Mouse (Mus musculus): ENCODE data around the gene Ipo9. TPM values are rescaled to one million over a fixed set of nuclear protein-coding genes. Genes with fewer than 3 reads are reported as not detected.

Ipo9 gene
- total and polyA plus RNA-seq, 3 experiments: 33.7 to 58.3 (median 38.3) TPM

- no peak overlapping the region for H3K9ac ChIP-seq (ENCODE audit: insufficient read depth, low read depth)
- no peak overlapping the region for H3K4me3 ChIP-seq (replicated peaks in 1 of 3; ENCODE audit: low read depth in 2 of 3, low read length in 2 of 3, poor library complexity in 1 of 3)
- H3K4me1 ChIP-seq (ENCODE audit: control insufficient read depth in 1 of 2, insufficient read depth in 2 of 2): peaks cover 0 to 8% of the 10 kb centered on the region in 2 experiments; a peak in 2 of 4 replicates
- in situ Hi-C loops (cut with MboI; ENCODE audit: low pct_ligation_motif_present, low pct_unique_long_range_greater_than_20kb, low sequenced_read_pairs): no loop called here
- no peaks in the 10 kb centered on the region for H3K36me3 ChIP-seq (replicated peaks in 1 of 2; ENCODE audit: control insufficient read depth in 1 of 2, insufficient read depth in 1 of 2, low read length in 1 of 2)
- DNase-seq (ENCODE audit: extremely low read depth): no peak
- no peak for TF ChIP-seq ZC3H11A (IDR thresholded peaks at IDR 0.05; ENCODE audit: low read depth, low read length)
- no peak for TF ChIP-seq GABPA (IDR thresholded peaks at IDR 0.05; ENCODE audit: insufficient replicate concordance, low read depth, low read length)
- TF ChIP-seq USF1 (IDR thresholded peaks at IDR 0.05; ENCODE audit: low read depth, low read length): no peak
- TF ChIP-seq MYC (IDR thresholded peaks at IDR 0.05; ENCODE audit: low read depth, low read length): no peak
- TF ChIP-seq MAX (IDR thresholded peaks at IDR 0.05; ENCODE audit: low read length): no peak
- no peak for TF ChIP-seq E2F4 (IDR thresholded peaks at IDR 0.05; ENCODE audit: insufficient replicate concordance, low read depth, low read length)
- TF ChIP-seq EP300 (IDR thresholded peaks at IDR 0.05; ENCODE audit: low read length): no peak
- TF ChIP-seq MEF2A (IDR thresholded peaks at IDR 0.05; ENCODE audit: borderline replicate concordance, low read depth, low read length): no peak
- TF ChIP-seq TCF12 (IDR thresholded peaks at IDR 0.05; ENCODE audit: low read depth, low read length): no peak
- no peaks in the 10 kb centered on the region for H3K27me3 ChIP-seq (replicated peaks)
- no peaks in the 10 kb centered on the region for H3K79me2 ChIP-seq (replicated peaks; ENCODE audit: control insufficient read depth, extremely low read depth, insufficient read depth, poor library complexity, severe bottlenecking)
- no peak overlapping the region for H3K27ac ChIP-seq (ENCODE audit: insufficient read depth, low read depth)
- dilution Hi-C loops (cut with MboI; ENCODE audit: extremely low pct_ligation_motif_present, extremely low pct_unique_long_range_greater_than_20kb, low sequenced_read_pairs): no loop called here
- no peaks in the 10 kb centered on the region for H3K9me3 ChIP-seq (replicated peaks; ENCODE audit: low read length)
- H3K4me2 ChIP-seq (ENCODE audit: insufficient read depth, low read depth, poor library complexity, severe bottlenecking): no peak overlapping the region
Measured at GRCm38 (mm10) chr1:135475571-135475895, 45.2 kb upstream of the Ipo9 start.

- Histone ChIP-seq H3K4me1 (ENCODE audit: control insufficient read depth in 1 of 2, insufficient read depth in 2 of 2) (peaks cover 0 to 8% of the 10 kb centered on the region in 2 experiments; a peak in 2 of 4 replicates), H3K4me3 (replicated peaks in 1 of 3; ENCODE audit: low read depth in 2 of 3, low read length in 2 of 3, poor library complexity in 1 of 3) (no peak overlapping the region), H3K27ac (ENCODE audit: insufficient read depth, low read depth) (no peak overlapping the region), H3K36me3 (replicated peaks in 1 of 2; ENCODE audit: control insufficient read depth in 1 of 2, insufficient read depth in 1 of 2, low read length in 1 of 2) (no peaks in the 10 kb centered on the region), H3K4me2 (ENCODE audit: insufficient read depth, low read depth, poor library complexity, severe bottlenecking) (no peak overlapping the region), H3K9ac (ENCODE audit: insufficient read depth, low read depth) (no peak overlapping the region), H3K9me3 (replicated peaks; ENCODE audit: low read length) (no peaks in the 10 kb centered on the region), H3K79me2 (replicated peaks; ENCODE audit: control insufficient read depth, extremely low read depth, insufficient read depth, poor library complexity, severe bottlenecking) (no peaks in the 10 kb centered on the region), H3K27me3 (replicated peaks) (no peaks in the 10 kb centered on the region)
- dilution Hi-C loops (cut with MboI; ENCODE audit: extremely low pct_ligation_motif_present, extremely low pct_unique_long_range_greater_than_20kb, low sequenced_read_pairs) (no loop called here), in situ Hi-C loops (cut with MboI; ENCODE audit: low pct_ligation_motif_present, low pct_unique_long_range_greater_than_20kb, low sequenced_read_pairs) (no loop called here)
- TF ChIP-seq RCOR1 (conservative IDR thresholded peaks at IDR 0.05; ENCODE audit: low read depth, low read length) (no peak), MAFK (IDR thresholded peaks at IDR 0.05; ENCODE audit: insufficient replicate concordance, low read length) (no peak), MEF2A (IDR thresholded peaks at IDR 0.05; ENCODE audit: borderline replicate concordance, low read depth, low read length) (no peak), TBP (conservative IDR thresholded peaks at IDR 0.05; ENCODE audit: low read depth, low read length) (no peak), MAZ (IDR thresholded peaks at IDR 0.05; ENCODE audit: low read depth, low read length) (no peak), KAT2A (IDR thresholded peaks at IDR 0.05; ENCODE audit: insufficient replicate concordance, low read length) (no peak), MYC (IDR thresholded peaks at IDR 0.05; ENCODE audit: low read depth, low read length) (no peak), NELFE (IDR thresholded peaks at IDR 0.05; ENCODE audit: low read depth, low read length) (no peak), HCFC1 (IDR thresholded peaks at IDR 0.05; ENCODE audit: low read depth, low read length) (no peak), JUND (conservative IDR thresholded peaks at IDR 0.05; ENCODE audit: low read depth, low read length) (no peak), ZNF384 (IDR thresholded peaks at IDR 0.05; ENCODE audit: low read depth, low read length) (no peak), UBTF (IDR thresholded peaks at IDR 0.05; ENCODE audit: low read depth, low read length) (no peak), ZC3H11A (IDR thresholded peaks at IDR 0.05; ENCODE audit: low read depth, low read length) (no peak), RAD21 (IDR thresholded peaks at IDR 0.05; ENCODE audit: low read depth, low read length) (no peak), BHLHE40 (IDR thresholded peaks at IDR 0.05; ENCODE audit: low read depth, low read length) (no peak), POLR2AphosphoS2 (IDR thresholded peaks at IDR 0.05; ENCODE audit: low read depth, low read length) (no peak), IRF4 (IDR thresholded peaks at IDR 0.05; ENCODE audit: low read depth, low read length) (no peak), CHD1 (IDR thresholded peaks at IDR 0.05; ENCODE audit: low read depth, low read length) (no peak), ETS1 (conservative IDR thresholded peaks at IDR 0.05; ENCODE audit: low read depth, low read length) (no peak), CTCF (conservative IDR thresholded peaks at IDR 0.05 in 1 of 2, IDR thresholded peaks at IDR 0.05 in 1 of 2; ENCODE audit: low read depth in 2 of 2, low read length in 2 of 2) (no peak)
- DNase-seq (ENCODE audit: extremely low read depth): no peak
Measured at GRCm38 (mm10) chr1:135474861-135475570, 44.7 kb upstream of the Ipo9 start.
